Mouse (Mus musculus) kidney, postnatal 0 days (tissue): ENCODE data around the gene Apoa2. TPM values are rescaled to one million over a fixed set of nuclear protein-coding genes. Genes with fewer than 3 reads are reported as not detected.
A peak's percentile ranks its signal among the peaks of the same experiment; 100 is the strongest.

Experiments
- ATAC-seq: fragments of 200-750 bp; cut with Nextera tagmentation; replicated peaks from 2 replicates; pipeline ENCODE4 v1.8.0; 2017; ENCODE audit warnings: low read depth, moderate number of reproducible peaks, moderate TSS enrichment, moderate library complexity; ENCODE audit not compliant: low FRiP score
- DNase-seq: peaks from one replicate; pipeline ENCODE4 v3.0.0-alpha.2; 2016; ENCODE audit warnings: low spot score
- H3K27ac ChIP-seq: fragments of 300-500 bp; sonication (generic); 2 replicates; pipeline ENCODE4 v1.5.1; 2014; ENCODE audit warnings: mild to moderate bottlenecking
- H3K27me3 ChIP-seq: fragments of 300-500 bp; sonication (generic); 2 replicates; pipeline ENCODE4 v1.6.1; 2014; ENCODE audit warnings: low read length, mixed read lengths; ENCODE audit not compliant: insufficient read depth
- H3K36me3 ChIP-seq: fragments of 300-500 bp; sonication (generic); 2 replicates; pipeline ENCODE4 v1.6.1; 2014; ENCODE audit warnings: low read length, mixed read lengths; ENCODE audit not compliant: insufficient read depth
- H3K4me1 ChIP-seq: fragments of 300-500 bp; sonication (generic); replicated peaks from 2 replicates; pipeline ENCODE4 v1.6.1; 2014; ENCODE audit warnings: antibody characterized with exemption, low read length, mixed read lengths; ENCODE audit not compliant: insufficient read depth
- H3K4me2 ChIP-seq: fragments of 300-500 bp; sonication (generic); 2 replicates; pipeline ENCODE4 v1.6.1; 2014; ENCODE audit warnings: mild to moderate bottlenecking, low read length, moderate library complexity, mixed read lengths
- H3K4me3 ChIP-seq: fragments of 300-500 bp; sonication (generic); replicated peaks from 2 replicates; pipeline ENCODE4 v1.5.1; 2014; ENCODE audit warnings: low read depth, low read length
- H3K9ac ChIP-seq: fragments of 300-500 bp; sonication (generic); 2 replicates; pipeline ENCODE4 v1.6.1; 2014; ENCODE audit warnings: low read depth, low read length
- H3K9me3 ChIP-seq: fragments of 300-500 bp; sonication (generic); replicated peaks from 2 replicates; pipeline ENCODE4 v1.6.1; 2016; ENCODE audit warnings: low read length, inconsistent platforms, mixed read lengths
- CTCF ChIP-seq: IDR thresholded peaks from 2 replicates; pipeline ENCODE4 v1.5.1; 2016; ENCODE audit warnings: antibody characterized with exemption, low read depth, mild to moderate bottlenecking, moderate library complexity
- WGBS: fragments of 180-500 bp; shearing (Covaris S2); extraction: QIAGEN DNeasy Blood & Tissue Kit; methylation state at CpG from one replicate; pipeline ENCODE4 v1.1.7; 2014; 5-methylcytosine and 5-hydroxymethylcytosine counted together
- polyA plus RNA-seq: library from polyadenylated mRNA; unstranded; fragments of >200 nt; fragmentation: Nextera tagmentation; extraction: Ambion mirVana; gene quantifications from 2 replicates; pipeline ENCODE4 v1.2.1, GENCODE M21; 2015

Gene Apoa2
- polyA plus RNA-seq, 1 experiment from 2014 or later, result 21.1 TPM

GRCm38 (mm10) chr1:171247916-171248315 lies 23.1 kb downstream of the Apoa2 start:
- TF ChIP-seq CTCF, result no peak
- Histone ChIP-seq H3K4me2 (peak overlapping the region; percentile 55), H3K27me3 (no peaks in the 10 kb centered on the region), H3K9me3 (no peaks in the 10 kb centered on the region), H3K9ac (no peak overlapping the region), H3K27ac (peak overlapping the region; percentile 75), H3K4me1 (peaks cover 38% of the 10 kb centered on the region), H3K4me3 (no peak overlapping the region), H3K36me3 (peaks cover 10% of the 10 kb centered on the region; the same call in 1 of the 2 replicates)
- 15% methylated on average over 4 of the region's 4 CpGs for WGBS
- DNase-seq (no peak), ATAC-seq (no peak)

- H3K36me3 ChIP-seq, result 0 out of 2 replicates have a peak, but pooled peaks cover 4% of the 10 kb centered on the region
- WGBS, result 44% methylated on average over 3 of the region's 3 CpGs
- peak; percentile 61 for DNase-seq
- H3K9me3 ChIP-seq, result no peaks in the 10 kb centered on the region
- no peaks in the 10 kb centered on the region for H3K27me3 ChIP-seq
- H3K27ac ChIP-seq, result peak overlapping the region; percentile 75
- H3K9ac ChIP-seq, result no peak overlapping the region
- H3K4me1 ChIP-seq, result peaks cover 38% of the 10 kb centered on the region
- ATAC-seq, result no peak
- TF ChIP-seq CTCF, result no peak
- H3K4me3 ChIP-seq, result no peak overlapping the region
- H3K4me2 ChIP-seq, result no peak overlapping the region
These were observed 23.8 kb downstream of the Apoa2 start for GRCm38 (mm10) chr1:171248386-171249226.

- Histone ChIP-seq H3K9me3 (no peaks in the 10 kb centered on the region), H3K4me3 (peak within 1 kb of the TSS; percentile 33), H3K27ac (peak within 1 kb of the TSS; percentile 86), H3K36me3 (0 out of 2 replicates have a peak, but pooled peaks cover 4% of the 10 kb centered on the region), H3K4me2 (peak within 1 kb of the TSS; percentile 75), H3K27me3 (no peaks in the 10 kb centered on the region), H3K4me1 (peaks cover 38% of the 10 kb centered on the region), H3K9ac (peak within 1 kb of the TSS; percentile 60)
- WGBS, result 18% methylated on average over 5 of the region's 5 CpGs
- peak; percentile 87 for DNase-seq
- TF ChIP-seq CTCF, result no peak
- no peak for ATAC-seq
These were observed 25.2 kb downstream of the Apoa2 start, which contains the start of gene Adamts4 for GRCm38 (mm10) chr1:171249913-171250600. Adamts4 (plus strand) TSS chr1:171250421.

- H3K36me3 ChIP-seq, result no peaks in the 10 kb centered on the region
- peak within 1 kb of the TSS; percentile 75 for H3K4me2 ChIP-seq
- no peak for TF ChIP-seq CTCF
- no peaks in the 10 kb centered on the region for H3K27me3 ChIP-seq
- peak within 1 kb of the TSS; percentile 60 for H3K9ac ChIP-seq
- no peak for DNase-seq
- ATAC-seq, result no peak
- H3K4me3 ChIP-seq, result peak within 1 kb of the TSS; percentile 33
- H3K27ac ChIP-seq, result peak within 1 kb of the TSS; percentile 86
- WGBS, result 6% methylated on average over 26 of the region's 26 CpGs
- peaks cover 34% of the 10 kb centered on the region for H3K4me1 ChIP-seq
- no peaks in the 10 kb centered on the region for H3K9me3 ChIP-seq
These were observed 26.1 kb downstream of the Apoa2 start, which contains the start of gene Ndufs2 for GRCm38 (mm10) chr1:171250680-171251593. Ndufs2 (minus strand) TSS chr1:171251388.

- peak overlapping the region; percentile 86 for H3K27ac ChIP-seq
- no peaks in the 10 kb centered on the region for H3K27me3 ChIP-seq
- peak overlapping the region; percentile 75 for H3K4me2 ChIP-seq
- no peak for TF ChIP-seq CTCF
- peaks cover 30% of the 10 kb centered on the region for H3K4me1 ChIP-seq
- ATAC-seq (0 out of 2 replicates have a peak, but pooled peaks have one; percentile 9), DNase-seq (peak; percentile 68)
- H3K4me3 ChIP-seq, result peak overlapping the region; percentile 33
- 4% methylated on average over 13 of the region's 13 CpGs for WGBS
- no peaks in the 10 kb centered on the region for H3K36me3 ChIP-seq
- H3K9me3 ChIP-seq, result no peaks in the 10 kb centered on the region
- peak overlapping the region; percentile 60 for H3K9ac ChIP-seq
These were observed 26.9 kb downstream of the Apoa2 start for GRCm38 (mm10) chr1:171251594-171252324.
